Mouse (Mus musculus) liver, embryonic 15.5 days (tissue): Measurements from ENCODE around the gene Inpp5b. TPM values are rescaled to one million over a fixed set of nuclear protein-coding genes. Genes with fewer than 3 reads are reported as not detected.

Experiments used
- ATAC-seq: fragments of 200-750 bp; cut with Nextera tagmentation; 2 replicates; pipeline ENCODE4 v1.8.0; 2017; ENCODE audit warnings: moderate number of reproducible peaks, mild to moderate bottlenecking, moderate library complexity; ENCODE audit not compliant: insufficient read depth
- H3K27ac ChIP-seq: fragments of 300-500 bp; sonication (generic); replicated peaks from 2 replicates; pipeline ENCODE4 v1.5.1; 2015; ENCODE audit warnings: mild to moderate bottlenecking, inconsistent platforms
- H3K27me3 ChIP-seq: fragments of 300-500 bp; sonication (generic); 2 replicates; pipeline ENCODE4 v1.6.1; 2015; ENCODE audit warnings: mild to moderate bottlenecking, inconsistent platforms
- H3K36me3 ChIP-seq: fragments of 300-500 bp; sonication (generic); replicated peaks from 2 replicates; pipeline ENCODE4 v1.6.1; 2015; ENCODE audit warnings: moderate library complexity, mild to moderate bottlenecking, inconsistent platforms
- H3K4me1 ChIP-seq: fragments of 300-500 bp; sonication (generic); replicated peaks from 2 replicates; pipeline ENCODE4 v1.6.1; 2015; ENCODE audit warnings: inconsistent platforms
- H3K4me2 ChIP-seq: fragments of 300-500 bp; sonication (generic); 2 replicates; pipeline ENCODE4 v1.6.1; 2015; ENCODE audit warnings: moderate library complexity, mild to moderate bottlenecking, inconsistent platforms
- H3K4me3 ChIP-seq: fragments of 300-500 bp; sonication (generic); replicated peaks from 2 replicates; pipeline ENCODE4 v1.5.1; 2015; ENCODE audit warnings: mild to moderate bottlenecking, inconsistent platforms
- H3K9ac ChIP-seq: fragments of 300-500 bp; sonication (generic); 2 replicates; pipeline ENCODE4 v1.6.1; 2015; ENCODE audit warnings: moderate library complexity, mild to moderate bottlenecking, inconsistent platforms
- H3K9me3 ChIP-seq: fragments of 300-500 bp; sonication (generic); replicated peaks from 2 replicates; pipeline ENCODE4 v1.6.1; 2016; ENCODE audit warnings: inconsistent platforms
- WGBS: fragments of 180-500 bp; shearing (Covaris S2); methylation state at CpG from one replicate; pipeline ENCODE4 v1.1.7; 2015; ENCODE audit warnings: mixed read lengths; ENCODE audit not compliant: insufficient replicate concordance; 5-methylcytosine and 5-hydroxymethylcytosine counted together
- polyA plus RNA-seq: library from polyadenylated mRNA; unstranded; fragments of >200 nt; fragmentation: Nextera tagmentation; extraction: Ambion mirVana; gene quantifications from 2 replicates; pipeline ENCODE4 v1.2.1, GENCODE M21; 2015

The Inpp5b gene
- polyA plus RNA-seq, 1 experiment from 2014 or later, result 38.3 TPM

DNA sequence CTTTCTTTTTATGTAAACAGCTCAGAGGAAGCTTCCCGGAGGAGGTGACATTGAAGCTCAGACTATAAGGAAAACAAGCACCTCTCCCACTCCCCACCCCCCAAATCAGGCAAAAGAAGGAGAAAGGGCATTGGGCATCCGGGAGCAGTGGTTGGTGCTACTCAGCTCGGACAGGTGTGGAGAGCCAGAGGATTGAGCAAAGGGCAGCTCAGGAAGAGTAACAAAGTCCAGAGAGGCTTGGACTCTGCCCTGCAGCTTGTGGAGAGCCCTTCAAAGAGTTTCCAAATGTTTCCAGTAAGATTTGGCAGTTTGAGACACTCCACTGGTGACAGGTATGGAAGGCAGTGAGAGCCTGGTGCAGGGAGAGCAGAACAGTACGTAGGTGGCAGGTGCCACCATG lies 6.2 kb downstream of the Inpp5b start:
- Histone ChIP-seq H3K4me1 (peaks cover 48% of the 10 kb centered on the region), H3K9ac (no peak overlapping the region), H3K4me2 (no peak overlapping the region), H3K27me3 (no peaks in the 10 kb centered on the region), H3K36me3 (0 out of 2 replicates have a peak, but pooled peaks cover 3% of the 10 kb centered on the region), H3K4me3 (no peak overlapping the region), H3K9me3 (no peaks in the 10 kb centered on the region), H3K27ac (0 out of 2 replicates have a peak overlapping the region, but pooled peaks have one; percentile 35)
- ATAC-seq, result no peak
- 56% methylated on average over 4 of the region's 4 CpGs for WGBS

DNA sequence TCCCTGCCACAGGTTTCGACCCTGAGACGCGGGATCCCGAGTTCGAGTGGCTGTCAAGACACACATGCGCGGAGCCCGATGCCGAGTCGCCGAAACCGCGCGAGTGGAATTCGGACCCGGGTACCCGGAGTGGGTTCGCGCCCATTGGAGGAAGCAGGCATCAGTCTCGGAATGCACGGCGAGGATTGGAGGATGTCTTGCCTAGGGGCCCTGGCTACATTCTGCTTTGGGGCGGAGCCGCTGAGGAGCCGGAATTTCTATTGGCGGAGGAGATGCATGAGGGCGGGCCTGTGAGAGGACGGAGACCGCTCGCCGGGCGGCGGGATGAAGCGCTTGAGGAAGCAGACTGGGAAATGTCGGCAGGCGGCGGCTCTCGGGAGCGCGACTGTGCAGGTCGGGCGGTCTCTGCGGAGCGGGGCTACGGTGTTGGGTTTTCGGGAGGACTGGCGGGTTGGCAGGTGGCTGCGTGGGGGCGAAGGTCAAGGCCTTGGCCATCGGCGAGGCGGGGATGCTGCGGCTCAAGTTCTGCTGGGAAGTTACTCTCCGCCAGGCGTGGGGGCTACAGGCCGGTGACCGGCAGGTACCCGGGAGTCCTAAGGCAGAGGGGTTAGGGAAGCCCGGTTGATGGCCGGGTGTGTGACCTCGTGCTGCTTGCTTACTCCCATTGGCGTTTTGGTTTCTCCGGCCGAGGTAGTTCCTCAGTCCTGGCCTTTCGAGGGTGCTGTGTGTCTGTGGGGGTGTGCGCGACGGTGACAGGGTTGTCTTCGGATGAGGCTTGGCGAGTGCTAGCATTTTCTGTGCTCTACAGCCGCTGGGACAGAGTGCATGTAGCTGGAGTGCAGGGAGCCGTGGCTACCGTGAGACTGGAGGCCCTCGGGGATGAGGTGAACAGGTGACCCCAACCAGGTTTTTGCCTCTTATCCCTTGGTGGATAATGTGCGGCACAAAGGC lies 9.9 kb downstream of the Inpp5b start:
- Histone ChIP-seq H3K4me2 (peak overlapping the region; percentile 89), H3K9me3 (no peaks in the 10 kb centered on the region), H3K4me1 (peaks cover 83% of the 10 kb centered on the region), H3K27ac (peak overlapping the region; percentile 95), H3K36me3 (0 out of 2 replicates have a peak, but pooled peaks cover 4% of the 10 kb centered on the region), H3K4me3 (peak overlapping the region; percentile 83), H3K27me3 (no peaks in the 10 kb centered on the region), H3K9ac (peak overlapping the region; percentile 90)
- under 1% methylated on average over 75 of the region's 75 CpGs for WGBS
- ATAC-seq, result peak; percentile 96

DNA sequence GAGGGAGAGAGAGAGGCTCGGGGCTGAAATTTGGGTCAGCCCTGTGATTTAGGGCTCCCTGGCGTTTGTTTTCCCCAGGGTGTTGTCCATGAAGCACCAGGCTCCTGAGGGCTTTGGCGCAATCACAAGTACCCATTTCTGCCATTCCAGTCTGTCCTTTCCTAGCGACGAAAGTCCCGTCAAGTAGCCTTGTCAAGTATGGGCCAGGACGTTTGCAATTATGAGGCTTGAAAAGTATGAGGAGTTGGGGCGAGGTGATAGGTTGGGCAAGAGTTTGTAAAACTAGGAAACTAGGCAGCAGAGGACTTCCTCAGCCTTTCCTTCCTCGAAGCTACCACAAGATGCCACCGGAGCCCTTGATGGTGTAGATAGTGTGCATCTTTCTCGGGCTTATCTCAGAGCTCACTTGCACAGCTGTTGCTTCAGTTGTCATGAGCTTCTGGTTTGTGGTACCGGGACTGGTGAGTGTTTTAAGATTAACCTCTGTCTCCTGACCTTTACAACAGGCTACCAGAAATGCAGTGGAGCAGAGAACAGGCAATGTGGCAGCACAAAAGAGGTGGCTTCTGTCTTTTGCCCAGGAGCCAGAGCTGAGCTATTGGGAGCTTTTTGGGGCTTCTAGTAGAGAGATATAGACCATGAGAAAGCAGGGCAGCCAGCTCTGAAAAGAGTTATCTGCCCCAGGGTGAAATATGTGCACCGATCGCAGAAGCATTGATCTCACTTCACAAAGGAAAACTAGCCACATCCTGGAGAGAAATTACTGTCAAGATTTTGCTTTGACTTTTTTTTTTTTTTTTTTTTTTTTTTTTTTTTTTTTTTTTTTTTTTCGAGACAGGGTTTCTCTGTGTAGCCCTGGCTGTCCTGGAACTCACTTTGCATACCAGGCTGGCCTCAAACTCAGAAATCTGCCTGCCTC lies 10.9 kb downstream of the Inpp5b start:
- Histone ChIP-seq H3K4me3 (peak overlapping the region; percentile 83), H3K4me2 (peak overlapping the region; percentile 89), H3K9me3 (no peaks in the 10 kb centered on the region), H3K27ac (peak overlapping the region; percentile 95), H3K27me3 (no peaks in the 10 kb centered on the region), H3K36me3 (peaks cover 11% of the 10 kb centered on the region; the same call in 1 of the 2 replicates), H3K9ac (peak overlapping the region; percentile 90), H3K4me1 (peaks cover 84% of the 10 kb centered on the region)
- ATAC-seq, result peak; percentile 62
- 2% methylated on average over 15 of the region's 15 CpGs for WGBS

DNA sequence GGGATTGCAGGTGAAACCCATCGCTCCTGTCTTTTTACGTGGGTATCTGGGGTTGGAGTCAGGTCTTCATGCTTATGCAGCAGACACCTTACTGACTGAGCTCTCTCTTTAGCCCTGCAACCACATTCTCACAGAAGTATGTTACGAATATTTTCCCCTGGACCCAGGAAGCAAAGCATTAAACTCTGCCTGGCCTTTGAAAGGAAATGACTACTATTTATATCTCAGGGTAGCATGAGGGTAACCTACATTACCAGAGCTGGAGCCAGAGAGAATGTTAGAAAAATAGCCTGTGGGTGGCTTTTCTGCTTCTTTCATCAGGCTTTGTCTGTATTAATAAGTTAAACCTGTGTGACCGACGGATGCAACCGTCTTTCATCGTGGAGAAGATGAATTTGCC lies 13.9 kb downstream of the Inpp5b start:
- Histone ChIP-seq H3K4me1 (peaks cover 89% of the 10 kb centered on the region), H3K4me3 (no peak overlapping the region), H3K27me3 (no peaks in the 10 kb centered on the region), H3K27ac (peak overlapping the region; percentile 48; the same call in 1 of the 2 replicates), H3K36me3 (peaks cover 26% of the 10 kb centered on the region), H3K9ac (no peak overlapping the region), H3K4me2 (no peak overlapping the region), H3K9me3 (no peaks in the 10 kb centered on the region)
- WGBS, result 42% methylated on average over 7 of the region's 7 CpGs
- no peak for ATAC-seq

DNA sequence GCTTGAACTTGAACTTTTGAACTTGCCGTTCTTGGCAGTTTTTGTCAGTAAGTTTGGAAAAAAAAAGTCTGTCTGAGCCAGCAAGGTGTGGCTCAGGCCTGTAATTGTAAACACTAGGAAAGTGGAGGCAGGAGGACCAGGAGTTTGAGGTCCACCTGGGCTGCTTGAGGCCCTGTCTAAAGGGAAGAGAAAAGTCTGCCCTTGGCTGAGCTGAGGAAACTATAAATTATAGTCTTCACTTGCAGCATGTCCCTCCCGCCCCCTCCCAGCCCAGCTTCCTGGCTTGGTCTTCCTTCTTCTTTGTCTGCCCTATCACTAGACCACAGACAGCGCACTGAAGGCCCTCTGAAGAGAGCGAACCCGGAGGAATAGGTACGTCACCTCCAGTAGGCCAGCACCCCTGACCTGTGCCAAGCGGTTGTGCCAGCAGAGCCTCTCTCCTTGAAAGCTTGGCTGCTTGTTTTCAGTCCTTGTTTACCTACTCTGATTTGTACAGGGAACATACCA lies 17.7 kb downstream of the Inpp5b start:
- WGBS, result 18% methylated on average over 7 of the region's 7 CpGs
- Histone ChIP-seq H3K9me3 (no peaks in the 10 kb centered on the region), H3K36me3 (peaks cover 27% of the 10 kb centered on the region), H3K4me3 (no peak overlapping the region), H3K4me1 (peaks cover 65% of the 10 kb centered on the region), H3K4me2 (no peak overlapping the region), H3K27me3 (no peaks in the 10 kb centered on the region), H3K27ac (0 out of 2 replicates have a peak overlapping the region, but pooled peaks have one; percentile 24), H3K9ac (no peak overlapping the region)
- ATAC-seq, result peak; percentile 47; the same call in 1 of the 2 replicates

DNA sequence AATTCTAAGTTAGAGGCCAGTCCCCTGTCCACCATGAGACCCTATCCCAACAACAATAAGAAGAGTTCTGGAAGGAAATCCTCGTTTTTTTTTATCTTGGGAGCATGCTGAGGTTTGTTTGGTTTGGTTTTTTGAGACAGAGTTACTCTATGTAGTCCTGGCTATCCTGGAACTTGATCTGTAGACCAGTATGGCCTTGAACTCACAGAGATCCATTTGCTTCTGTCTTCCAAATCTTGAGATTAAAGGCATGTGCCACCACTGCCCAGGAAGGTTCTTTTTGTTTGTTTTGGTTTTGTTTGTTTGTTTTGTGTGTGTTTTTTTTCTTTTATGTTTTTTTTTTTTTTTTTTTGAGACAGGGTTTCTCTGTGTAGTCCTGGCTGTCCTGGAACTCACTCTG lies 19.6 kb downstream of the Inpp5b start:
- 45% methylated on average over 1 of the region's 1 CpGs for WGBS
- Histone ChIP-seq H3K9ac (no peak overlapping the region), H3K27ac (no peak overlapping the region), H3K27me3 (no peaks in the 10 kb centered on the region), H3K4me1 (peaks cover 63% of the 10 kb centered on the region), H3K9me3 (no peaks in the 10 kb centered on the region), H3K4me2 (no peak overlapping the region), H3K36me3 (peaks cover 24% of the 10 kb centered on the region), H3K4me3 (no peak overlapping the region)
- no peak for ATAC-seq

DNA sequence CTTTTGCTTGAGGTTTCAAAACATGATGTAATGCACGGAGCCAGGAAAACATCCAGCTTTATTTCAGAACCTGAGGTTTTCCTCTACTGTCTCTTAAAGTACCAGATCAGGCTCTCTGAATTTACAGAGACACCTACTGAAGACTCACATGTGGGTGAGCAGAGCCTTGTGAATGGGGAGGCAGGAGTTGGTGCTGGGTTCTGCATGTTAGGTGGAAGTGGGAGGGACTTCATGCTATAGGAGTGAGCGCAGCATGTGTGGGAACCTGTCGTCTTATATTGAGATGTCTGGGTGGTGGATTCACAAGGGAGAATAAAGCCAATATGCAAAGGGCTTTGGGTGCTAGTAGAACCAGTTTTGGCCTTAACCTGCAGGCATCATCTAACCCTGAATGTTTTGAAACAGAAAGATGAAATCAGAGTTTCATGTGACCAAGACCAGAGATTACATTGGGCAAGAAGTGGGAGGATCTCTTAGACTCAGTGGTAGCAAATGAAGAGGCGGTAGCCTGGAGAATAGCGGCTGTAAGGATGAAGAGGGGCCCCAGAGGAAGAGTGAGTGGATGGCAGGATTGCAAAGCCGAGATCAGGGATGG lies 21.3 kb downstream of the Inpp5b start:
- no peaks in the 10 kb centered on the region for H3K27me3 ChIP-seq
- no peak overlapping the region for H3K4me3 ChIP-seq
- no peak overlapping the region for H3K9ac ChIP-seq
- no peaks in the 10 kb centered on the region for H3K9me3 ChIP-seq
- no peak overlapping the region for H3K27ac ChIP-seq
- peaks cover 15% of the 10 kb centered on the region for H3K36me3 ChIP-seq
- H3K4me2 ChIP-seq, result no peak overlapping the region
- 84% methylated on average over 6 of the region's 6 CpGs for WGBS
- ATAC-seq, result no peak
- H3K4me1 ChIP-seq, result peaks cover 65% of the 10 kb centered on the region

DNA sequence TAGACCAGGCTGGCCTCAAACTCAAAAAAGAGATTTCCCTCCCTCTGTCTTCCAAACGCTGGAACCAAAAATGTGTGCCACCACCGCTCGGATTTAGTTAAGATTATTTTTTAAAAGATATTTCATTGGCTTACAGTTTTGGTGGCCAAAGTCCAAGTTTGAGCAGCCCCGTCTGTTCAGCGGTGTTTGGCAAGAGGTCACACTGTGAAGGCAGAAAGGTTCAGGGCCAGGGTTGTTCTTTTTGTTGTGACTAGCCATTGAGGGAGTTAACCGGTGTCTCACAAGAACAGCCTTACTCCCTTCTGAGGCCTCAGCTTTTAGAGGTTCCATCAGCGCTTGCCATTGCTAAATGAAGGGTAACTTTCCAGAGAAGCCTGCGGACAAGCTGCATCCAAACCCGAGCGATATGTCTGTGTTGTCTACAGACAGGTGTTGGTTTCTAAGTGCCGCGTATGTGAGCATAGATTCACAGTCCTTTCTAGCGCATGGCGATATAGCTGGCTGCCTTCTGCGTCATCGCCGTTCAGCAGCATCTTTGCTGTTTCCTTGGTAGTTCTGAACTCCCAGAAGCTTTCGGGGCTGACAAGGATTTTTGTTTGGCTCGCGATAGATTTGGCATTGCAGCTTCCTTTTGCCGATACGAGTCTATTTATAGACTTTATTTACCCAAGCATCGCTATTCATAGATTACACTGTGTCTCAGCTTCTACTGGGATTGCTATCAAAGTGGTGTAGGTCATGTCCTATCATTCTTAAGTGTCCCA lies 24.3 kb downstream of the Inpp5b start:
- H3K4me2 ChIP-seq, result peak overlapping the region; percentile 31
- H3K4me3 ChIP-seq, result no peak overlapping the region
- no peak for ATAC-seq
- peak overlapping the region; percentile 51 for H3K27ac ChIP-seq
- 49% methylated on average over 23 of the region's 23 CpGs for WGBS
- H3K9ac ChIP-seq, result no peak overlapping the region
- H3K27me3 ChIP-seq, result no peaks in the 10 kb centered on the region
- peaks cover 70% of the 10 kb centered on the region for H3K4me1 ChIP-seq
- H3K36me3 ChIP-seq, result peaks cover 11% of the 10 kb centered on the region
- H3K9me3 ChIP-seq, result no peaks in the 10 kb centered on the region

DNA sequence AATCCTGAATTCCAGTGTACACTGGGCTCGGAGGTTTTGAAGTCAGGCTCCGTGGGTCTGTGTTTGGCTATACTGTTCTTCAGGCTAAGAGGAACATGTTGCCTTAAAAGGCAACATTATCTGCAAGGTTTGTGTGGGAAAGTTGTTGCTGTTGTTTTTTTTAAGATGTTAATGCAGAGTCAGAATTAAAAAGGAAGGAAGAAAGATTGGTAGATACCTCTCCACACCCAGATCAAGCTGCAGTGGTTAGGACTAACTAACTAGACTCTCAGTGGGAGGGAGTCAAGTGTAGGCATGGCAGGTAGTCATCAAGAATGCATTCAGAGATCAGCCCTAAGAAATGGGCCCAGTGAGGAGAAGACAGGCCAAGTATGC lies 24.9 kb downstream of the Inpp5b start:
- no peaks in the 10 kb centered on the region for H3K27me3 ChIP-seq
- H3K4me1 ChIP-seq, result peaks cover 75% of the 10 kb centered on the region
- WGBS, result 26% methylated on average over 2 of the region's 2 CpGs
- H3K36me3 ChIP-seq, result peaks cover 9% of the 10 kb centered on the region
- no peaks in the 10 kb centered on the region for H3K9me3 ChIP-seq
- no peak overlapping the region for H3K9ac ChIP-seq
- peak overlapping the region; percentile 51 for H3K27ac ChIP-seq
- H3K4me3 ChIP-seq, result no peak overlapping the region
- H3K4me2 ChIP-seq, result 0 out of 2 replicates have a peak overlapping the region, but pooled peaks have one; percentile 31
- ATAC-seq, result no peak
